Mouse (Mus musculus): ENCODE data around the gene Dedd2. TPM values are rescaled to one million over a fixed set of nuclear protein-coding genes. Genes with fewer than 3 reads are reported as not detected.

Gene Dedd2
- total and polyA plus RNA-seq, 3 experiments, result 10.6 to 13.9 (median 11.7) TPM

- peak; percentile 96 for TF ChIP-seq HCFC1 (IDR thresholded peaks at IDR 0.05; ENCODE audit: low read depth, low read length)
- peak; percentile 71; the same call in 1 of the 2 replicates for TF ChIP-seq TCF12 (IDR thresholded peaks at IDR 0.05; ENCODE audit: low read depth, low read length)
These were observed 18.6 kb upstream of the Dedd2 start (continued) for GRCm38 (mm10) chr7:25238829-25239623.

GRCm38 (mm10) chr7:25238015-25238706 is 17.7 kb upstream of the Dedd2 start:
- Histone ChIP-seq H3K27ac (ENCODE audit: insufficient read depth, low read depth) (peak overlapping the region; percentile 78), H3K4me3 (replicated peaks in 1 of 3; ENCODE audit: low read depth in 2 of 3, low read length in 2 of 3, poor library complexity in 1 of 3) (peak overlapping the region; percentile 57 to 88 (median 79)), H3K4me1 (ENCODE audit: control insufficient read depth in 1 of 2, insufficient read depth in 2 of 2) (peaks cover 6 to 35% of the 10 kb centered on the region in 2 experiments), H3K36me3 (replicated peaks in 1 of 2; ENCODE audit: control insufficient read depth in 1 of 2, insufficient read depth in 1 of 2, low read length in 1 of 2) (peaks cover 21 to 43% of the 10 kb centered on the region in 2 experiments), H3K79me2 (replicated peaks; ENCODE audit: control insufficient read depth, extremely low read depth, insufficient read depth, poor library complexity, severe bottlenecking) (peaks cover 35% of the 10 kb centered on the region), H3K9me3 (replicated peaks; ENCODE audit: low read length) (no peaks in the 10 kb centered on the region), H3K4me2 (ENCODE audit: insufficient read depth, low read depth, poor library complexity, severe bottlenecking) (peak overlapping the region; percentile 94), H3K27me3 (replicated peaks) (no peaks in the 10 kb centered on the region), H3K9ac (ENCODE audit: insufficient read depth, low read depth) (peak overlapping the region; percentile 96)
- dilution Hi-C loops (cut with MboI; ENCODE audit: extremely low pct_ligation_motif_present, extremely low pct_unique_long_range_greater_than_20kb, low sequenced_read_pairs), result no loop called here
- in situ Hi-C loops (cut with MboI; ENCODE audit: low pct_ligation_motif_present, low pct_unique_long_range_greater_than_20kb, low sequenced_read_pairs), result no loop called here
- peak; percentile 96 for DNase-seq (ENCODE audit: extremely low read depth)
- TF ChIP-seq MXI1 (IDR thresholded peaks at IDR 0.05; ENCODE audit: low read depth, low read length) (peak; percentile 51; the same call in 1 of the 2 replicates), KAT2A (IDR thresholded peaks at IDR 0.05; ENCODE audit: insufficient replicate concordance, low read length) (peak; percentile 89), TBP (conservative IDR thresholded peaks at IDR 0.05; ENCODE audit: low read depth, low read length) (peak; percentile 78), MAFK (IDR thresholded peaks at IDR 0.05; ENCODE audit: insufficient replicate concordance, low read length) (no peak), JUN (IDR thresholded peaks at IDR 0.05; ENCODE audit: insufficient read depth, low read depth, low read length) (no peak), HCFC1 (IDR thresholded peaks at IDR 0.05; ENCODE audit: low read depth, low read length) (peak; percentile 81), MAZ (IDR thresholded peaks at IDR 0.05; ENCODE audit: low read depth, low read length) (no peak), USF1 (IDR thresholded peaks at IDR 0.05; ENCODE audit: low read depth, low read length) (no peak), IRF4 (IDR thresholded peaks at IDR 0.05; ENCODE audit: low read depth, low read length) (no peak), ZKSCAN1 (IDR thresholded peaks at IDR 0.05; ENCODE audit: borderline replicate concordance, low read depth, low read length) (no peak), CTCF (conservative IDR thresholded peaks at IDR 0.05 in 1 of 2, IDR thresholded peaks at IDR 0.05 in 1 of 2; ENCODE audit: low read depth in 2 of 2, low read length in 2 of 2) (no peak), RCOR1 (conservative IDR thresholded peaks at IDR 0.05; ENCODE audit: low read depth, low read length) (no peak), ETS1 (conservative IDR thresholded peaks at IDR 0.05; ENCODE audit: low read depth, low read length) (no peak), ZNF384 (IDR thresholded peaks at IDR 0.05; ENCODE audit: low read depth, low read length) (no peak), USF2 (conservative IDR thresholded peaks at IDR 0.05; ENCODE audit: low read depth, low read length) (no peak), SIN3A (IDR thresholded peaks at IDR 0.05; ENCODE audit: low read length) (peak; percentile 62; the same call in 1 of the 2 replicates), NELFE (IDR thresholded peaks at IDR 0.05; ENCODE audit: low read depth, low read length) (no peak; the same call in none of the 2 replicates), MAX (IDR thresholded peaks at IDR 0.05; ENCODE audit: low read length) (peak; percentile 56; the same call in 1 of the 2 replicates), MYC (IDR thresholded peaks at IDR 0.05; ENCODE audit: low read depth, low read length) (no peak; the same call in 1 of the 2 replicates), SMC3 (IDR thresholded peaks at IDR 0.05; ENCODE audit: low read depth, low read length) (no peak), ZC3H11A (IDR thresholded peaks at IDR 0.05; ENCODE audit: low read depth, low read length) (no peak), EP300 (IDR thresholded peaks at IDR 0.05; ENCODE audit: low read length) (no peak), NRF1 (IDR thresholded peaks at IDR 0.05; ENCODE audit: low read depth, low read length) (no peak; the same call in 1 of the 2 replicates), POLR2A (IDR thresholded peaks at IDR 0.05; ENCODE audit: low read depth, low read length) (peak; percentile 73), JUND (conservative IDR thresholded peaks at IDR 0.05; ENCODE audit: low read depth, low read length) (no peak), ZMIZ1 (IDR thresholded peaks at IDR 0.05; ENCODE audit: low read depth, low read length) (no peak), E2F4 (IDR thresholded peaks at IDR 0.05; ENCODE audit: insufficient replicate concordance, low read depth, low read length) (no peak), ELF1 (IDR thresholded peaks at IDR 0.05; ENCODE audit: low read depth, low read length) (peak; percentile 91), UBTF (IDR thresholded peaks at IDR 0.05; ENCODE audit: low read depth, low read length) (no peak; the same call in 1 of the 2 replicates), CHD1 (IDR thresholded peaks at IDR 0.05; ENCODE audit: low read depth, low read length) (no peak), MEF2A (IDR thresholded peaks at IDR 0.05; ENCODE audit: borderline replicate concordance, low read depth, low read length) (0 out of 2 replicates have a peak, but pooled peaks have one; percentile 5), TCF12 (IDR thresholded peaks at IDR 0.05; ENCODE audit: low read depth, low read length) (no peak), POLR2AphosphoS2 (IDR thresholded peaks at IDR 0.05; ENCODE audit: low read depth, low read length) (0 out of 2 replicates have a peak, but pooled peaks have one; percentile 29), PAX5 (IDR thresholded peaks at IDR 0.05; ENCODE audit: low read length) (no peak)
